Mouse (Mus musculus) fibroblast of lung, adult 2 months (primary cell): ENCODE measurements around the gene Klhl9.
"Not testable (repeated sequence)": the region's sequence is repeated elsewhere in the genome, so short reads cannot be mapped to it uniquely, and the experiment has no call there.

Experiments used
- DNase-seq: peaks from one replicate; pipeline ENCODE4 v3.0.0-alpha.2; 2011; ENCODE audit warnings: low read depth

Gene Klhl9

DNA sequence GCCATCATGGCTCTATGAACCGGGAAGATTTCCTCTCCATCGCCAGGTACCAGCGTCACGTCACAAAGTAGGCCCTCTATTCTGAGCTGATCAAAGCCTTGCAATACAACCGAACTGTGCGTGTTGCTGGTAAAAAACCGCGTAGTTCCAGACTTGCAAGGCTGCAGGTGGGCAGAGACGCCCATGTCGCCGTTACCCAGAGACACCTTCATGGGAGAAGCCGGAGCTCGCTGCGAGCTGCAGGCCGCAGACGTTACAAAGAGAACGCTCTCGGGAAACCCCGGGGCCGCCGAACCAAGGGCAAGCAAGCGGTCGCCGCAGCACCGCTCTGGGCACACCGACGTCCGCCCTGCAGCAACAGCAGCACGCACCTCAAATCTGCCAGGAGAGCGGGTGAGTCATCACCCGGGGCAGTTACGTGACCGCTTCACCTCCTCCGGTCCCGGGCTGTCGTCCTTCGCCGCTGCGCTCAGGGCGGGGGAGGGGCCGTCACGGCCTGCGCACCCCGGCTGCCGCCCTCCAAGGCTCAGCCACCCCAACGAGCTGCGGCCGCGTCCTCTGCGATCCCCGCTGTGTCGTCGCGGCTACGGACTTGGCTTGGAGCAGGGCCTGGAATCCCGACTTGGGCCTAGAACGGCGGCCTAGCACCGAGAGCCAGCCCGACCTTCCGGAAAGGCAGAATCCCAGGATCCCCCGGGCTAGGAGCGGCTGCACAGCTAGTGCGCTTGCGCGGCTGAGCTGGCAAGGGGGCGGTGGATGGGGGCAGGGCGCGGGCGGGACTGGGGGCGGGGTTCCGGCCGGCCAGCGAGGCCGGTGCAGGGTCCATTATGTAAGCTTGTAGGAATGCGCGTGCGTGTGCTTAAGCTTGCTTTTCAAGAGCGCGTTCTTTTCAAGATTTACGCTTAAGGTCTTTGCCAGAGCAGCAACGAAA is at the start of gene Klhl9, which contains the start of gene Gm26566:
Klhl9 (minus strand) TSS at position 675 of the 931 bp plus-strand sequence.
Gm26566 (plus strand) TSS at position 15 of the 931 bp plus-strand sequence.
- peak; percentile 83 for DNase-seq

DNA sequence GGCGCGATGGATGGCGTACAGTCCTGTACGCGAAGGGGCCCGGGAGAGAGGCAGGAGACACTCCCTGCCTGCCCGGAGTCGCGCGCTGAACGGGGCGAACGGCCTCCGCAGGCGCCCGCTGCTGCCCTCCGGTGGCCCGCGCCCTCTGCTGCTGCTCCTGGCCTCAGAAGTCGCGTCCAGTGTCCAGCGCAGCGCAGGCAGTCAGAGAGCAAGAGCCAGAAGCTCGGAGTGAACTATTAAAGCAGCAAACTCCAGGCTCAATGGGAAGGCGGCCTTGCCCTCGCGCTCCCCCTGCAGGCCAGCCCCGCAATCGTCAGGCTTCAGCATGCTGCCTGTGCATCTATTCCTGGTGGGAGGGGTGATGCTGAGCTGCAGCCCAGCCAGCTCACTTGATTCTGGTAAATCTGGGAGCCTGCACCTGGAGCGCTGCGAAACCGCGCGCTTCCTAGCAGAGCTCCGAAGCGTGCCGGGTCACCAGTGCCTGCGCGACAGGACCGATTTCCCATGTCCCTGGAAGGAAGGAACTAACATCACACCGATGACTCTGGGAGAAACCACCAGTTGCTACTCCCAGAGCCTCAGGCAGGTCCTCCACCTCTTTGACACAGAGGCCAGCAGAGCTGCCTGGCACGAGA is 41.2 kb upstream of the Klhl9 start:
- DNase-seq: peak; percentile 65

DNA sequence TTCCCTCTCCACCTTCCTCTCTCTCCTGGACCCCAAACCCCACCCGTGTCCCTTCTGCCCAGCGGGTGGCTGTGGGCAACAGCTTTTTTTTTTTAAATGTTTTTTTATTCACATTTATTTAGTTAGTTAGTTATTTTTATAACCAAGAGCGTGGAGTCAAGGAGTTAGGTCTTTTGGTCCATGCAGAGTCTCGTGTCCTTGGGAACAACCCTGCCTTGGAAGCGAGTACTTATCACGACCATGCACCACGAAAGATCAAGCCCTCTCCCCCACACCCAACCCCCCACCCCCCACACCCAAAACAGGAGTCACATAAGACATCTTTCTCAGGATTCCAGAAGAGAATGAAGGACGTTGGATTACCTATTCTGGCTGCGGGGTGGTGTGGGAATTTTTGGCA is 40.1 kb upstream of the Klhl9 start:
- DNase-seq: not testable (repeated sequence)

DNA sequence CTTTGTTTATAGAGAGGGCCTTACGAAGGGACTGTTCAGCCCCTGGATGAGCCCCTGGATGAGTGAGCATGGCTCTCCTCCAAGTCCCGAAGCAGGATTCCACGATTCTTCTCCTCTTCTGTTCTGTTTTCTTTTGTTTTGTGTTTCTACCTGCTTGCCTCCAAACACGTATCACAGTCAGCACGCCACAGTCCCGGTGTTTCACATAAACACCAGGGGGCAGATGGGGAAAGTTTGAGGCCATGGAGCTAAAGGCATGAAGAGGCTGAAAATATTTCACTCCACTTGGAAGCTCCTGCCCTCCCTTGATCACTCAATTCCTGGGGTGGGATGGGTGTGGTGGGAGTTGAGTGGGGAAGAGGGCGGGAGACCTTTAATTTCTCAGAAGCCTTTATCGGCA is 39.5 kb upstream of the Klhl9 start:
- not testable (repeated sequence) for DNase-seq

DNA sequence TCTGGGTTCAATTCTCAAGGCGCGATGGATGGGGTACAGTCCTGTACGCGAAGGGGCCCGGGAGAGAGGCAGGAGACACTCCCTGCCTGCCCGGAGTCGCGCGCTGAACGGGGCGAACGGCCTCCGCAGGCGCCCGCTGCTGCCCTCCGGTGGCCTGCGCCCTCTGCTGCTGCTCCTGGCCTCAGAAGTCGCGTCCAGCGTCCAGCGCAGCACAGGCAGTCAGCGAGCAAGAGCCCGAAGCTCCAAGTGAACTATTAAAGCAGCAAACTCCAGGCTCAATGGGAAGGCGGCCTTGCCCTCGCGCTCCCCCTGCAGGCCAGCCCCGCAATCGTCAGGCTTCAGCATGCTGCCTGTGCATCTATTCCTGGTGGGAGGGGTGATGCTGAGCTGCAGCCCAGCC is 38.2 kb upstream of the Klhl9 start:
- DNase-seq: peak; percentile 80

DNA sequence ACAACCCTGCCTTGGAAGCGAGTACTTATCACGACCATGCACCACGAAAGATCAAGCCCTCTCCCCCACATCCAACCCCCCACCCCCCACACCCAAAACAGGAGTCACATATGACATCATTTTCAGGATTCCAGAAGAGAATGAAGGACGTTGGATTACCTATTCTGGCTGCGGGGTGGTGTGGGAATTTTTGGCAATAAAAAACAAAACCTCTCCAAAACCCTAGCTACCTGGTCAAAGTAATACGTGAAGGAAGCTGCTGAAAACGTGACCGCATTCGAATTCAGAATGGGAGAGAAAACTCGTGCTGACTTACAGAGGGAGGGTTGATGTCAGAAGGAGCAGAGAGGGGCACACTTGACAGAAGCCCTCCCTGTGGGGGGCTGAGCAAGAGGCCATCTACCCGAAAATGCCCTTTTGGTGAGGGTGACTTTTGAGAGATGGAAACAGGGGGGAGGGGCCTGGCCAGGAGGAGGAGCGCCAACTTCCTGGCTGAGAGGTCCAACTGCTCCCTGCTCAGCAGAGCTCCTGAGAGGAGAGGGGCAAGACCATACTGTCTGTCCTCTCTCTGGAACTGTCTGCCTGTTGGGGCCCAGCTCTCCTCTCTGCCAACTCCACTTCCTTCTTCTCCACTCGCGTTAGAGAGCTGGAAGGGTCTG is 37.5 kb upstream of the Klhl9 start, which contains the start of gene Gm13283:
Gm13283 (plus strand) TSS at position 510 of the 659 bp plus-strand sequence.
- DNase-seq: not testable (repeated sequence)

DNA sequence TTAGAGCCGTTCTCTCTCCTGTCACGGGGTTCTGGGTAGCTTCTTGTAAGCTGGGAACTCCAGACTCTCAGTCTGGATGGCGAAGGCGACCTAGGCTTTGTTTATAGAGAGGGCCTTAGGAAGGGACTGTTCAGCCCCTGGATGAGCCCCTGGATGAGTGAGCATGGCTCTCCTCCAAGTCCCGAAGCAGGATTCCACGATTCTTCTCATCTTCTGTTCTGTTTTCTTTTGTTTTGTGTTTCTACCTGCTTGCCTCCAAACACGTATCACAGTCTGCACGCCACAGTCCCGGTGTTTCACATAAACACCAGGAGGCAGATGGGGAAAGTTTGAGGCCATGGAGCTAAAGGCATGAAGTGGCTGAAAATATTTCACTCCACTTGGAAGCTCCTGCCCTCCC is 36.5 kb upstream of the Klhl9 start:
- not testable (repeated sequence) for DNase-seq

DNA sequence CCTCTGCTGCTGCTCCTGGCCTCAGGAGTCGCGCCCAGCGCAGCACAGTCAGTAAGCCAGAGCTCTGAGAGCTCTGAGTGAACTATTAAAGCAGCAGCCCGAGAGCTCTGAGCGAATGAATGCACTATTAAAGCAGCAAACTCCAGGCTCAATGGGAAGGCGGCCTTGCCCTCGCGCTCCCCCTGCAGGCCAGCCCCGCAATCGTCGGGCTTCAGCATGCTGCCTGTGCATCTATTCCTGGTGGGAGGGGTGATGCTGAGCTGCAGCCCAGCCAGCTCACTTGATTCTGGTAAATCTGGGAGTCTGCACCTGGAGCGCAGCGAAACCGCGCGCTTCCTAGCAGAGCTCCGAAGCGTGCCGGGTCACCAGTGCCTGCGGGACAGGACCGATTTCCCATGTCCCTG is 35.4 kb upstream of the Klhl9 start:
- DNase-seq: peak; percentile 79

DNA sequence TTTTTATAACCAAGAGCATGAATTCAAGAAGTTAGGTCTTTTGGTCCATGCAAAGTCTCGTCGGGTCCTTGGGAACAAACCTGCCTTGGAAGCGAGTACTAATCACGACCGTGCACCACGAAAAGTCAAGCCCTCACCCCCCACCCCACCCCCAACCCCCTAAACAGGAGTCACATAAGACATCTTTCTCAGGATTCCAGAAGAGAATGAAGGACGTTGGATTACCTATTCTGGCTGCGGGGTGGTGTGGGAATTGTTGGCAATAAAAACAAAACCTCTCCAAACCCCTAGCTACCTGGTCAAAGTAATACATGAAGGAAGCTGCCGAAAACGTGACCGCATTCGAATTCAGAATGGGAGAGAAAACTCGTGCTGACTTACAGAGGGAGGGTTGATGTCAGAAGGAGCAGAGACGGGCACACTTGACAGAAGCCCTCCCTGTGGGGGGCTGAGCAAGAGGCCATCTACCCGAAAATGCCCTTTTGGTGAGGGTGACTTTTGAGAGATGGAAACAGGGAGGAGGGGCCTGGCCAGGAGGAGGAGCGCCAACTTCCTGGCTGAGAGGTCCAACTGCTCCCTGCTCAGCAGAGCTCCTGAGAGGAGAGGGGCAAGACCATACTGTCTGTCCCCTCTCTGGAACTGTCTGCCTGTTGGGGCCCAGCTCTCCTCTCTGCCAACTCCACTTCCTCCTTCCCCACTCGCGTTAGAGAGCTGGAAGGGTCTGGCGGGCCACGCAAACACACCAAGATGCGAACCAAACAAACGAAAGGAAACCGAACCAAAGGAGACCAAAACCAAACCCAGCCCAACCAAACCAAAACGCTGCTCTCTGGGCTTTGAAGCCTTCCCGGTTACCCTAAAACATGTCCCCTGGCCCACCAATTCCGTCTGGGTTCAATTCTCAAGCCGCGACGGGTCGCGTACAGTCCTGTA is 34.6 kb upstream of the Klhl9 start:
- peak; percentile 19 for DNase-seq

DNA sequence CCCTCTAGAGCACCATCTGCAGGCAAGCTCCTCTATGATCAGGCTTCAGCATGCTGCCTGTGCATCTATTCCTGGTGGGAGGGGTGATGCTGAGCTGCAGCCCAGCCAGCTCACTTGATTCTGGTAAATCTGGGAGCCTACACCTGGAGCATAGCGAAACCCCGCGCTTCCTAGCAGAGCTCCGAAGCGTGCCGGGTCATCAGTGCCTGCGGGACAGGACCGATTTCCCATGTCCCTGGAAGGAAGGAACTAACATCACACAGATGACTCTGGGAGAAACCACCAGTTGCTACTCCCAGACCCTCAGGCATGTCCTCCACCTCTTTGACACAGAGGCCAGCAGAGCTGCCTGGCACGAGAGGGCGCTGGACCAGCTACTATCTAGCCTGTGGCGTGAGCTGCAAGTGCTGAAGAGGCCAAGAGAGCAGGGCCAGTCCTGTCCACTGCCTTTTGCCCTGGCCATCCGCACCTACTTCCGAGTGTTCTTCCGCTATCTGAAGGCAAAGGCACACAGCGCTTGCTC is 32.6 kb upstream of the Klhl9 start, which contains the start of gene Gm13271:
Gm13271 (plus strand) TSS at position 51 of the 523 bp plus-strand sequence.
- DNase-seq: not testable (repeated sequence)

DNA sequence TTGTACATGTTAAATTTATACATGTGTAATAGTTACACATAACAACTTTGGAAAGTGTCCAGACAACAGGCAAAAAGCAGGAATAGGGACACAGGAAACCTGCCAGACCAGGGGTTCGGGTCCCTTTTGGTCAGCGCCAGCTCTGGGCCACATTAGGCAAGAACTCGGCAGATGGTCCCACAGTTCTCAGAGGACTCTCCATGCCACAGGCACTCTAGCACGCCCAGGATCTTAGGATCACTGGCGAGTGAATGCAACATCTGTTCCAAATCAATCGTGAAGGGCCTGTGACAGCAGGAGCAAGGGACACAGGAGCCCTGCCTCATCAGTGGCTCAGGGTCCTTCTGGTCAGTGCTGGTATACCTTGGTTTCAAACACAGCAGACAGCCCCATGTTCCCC is 27.7 kb upstream of the Klhl9 start:
- no peak for DNase-seq

DNA sequence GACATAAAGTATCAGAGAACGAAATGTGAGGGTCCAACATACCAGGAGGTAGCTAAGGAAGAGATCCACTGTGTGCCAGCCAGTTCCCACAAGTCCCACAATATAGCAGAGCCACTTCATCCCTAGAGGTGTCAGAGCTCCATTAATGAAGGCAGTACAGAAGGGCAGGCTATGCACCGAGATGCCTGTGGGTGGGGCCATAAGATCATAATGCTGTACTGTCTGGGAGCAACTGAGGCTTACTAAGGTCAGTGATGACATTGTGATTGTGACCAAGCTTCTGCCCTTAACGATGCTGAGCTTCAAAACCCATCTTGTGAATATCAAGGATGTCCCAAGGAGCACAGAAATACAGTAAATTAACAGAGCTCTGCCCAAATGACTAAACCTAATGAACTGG is 21.9 kb upstream of the Klhl9 start:
- DNase-seq: no peak

DNA sequence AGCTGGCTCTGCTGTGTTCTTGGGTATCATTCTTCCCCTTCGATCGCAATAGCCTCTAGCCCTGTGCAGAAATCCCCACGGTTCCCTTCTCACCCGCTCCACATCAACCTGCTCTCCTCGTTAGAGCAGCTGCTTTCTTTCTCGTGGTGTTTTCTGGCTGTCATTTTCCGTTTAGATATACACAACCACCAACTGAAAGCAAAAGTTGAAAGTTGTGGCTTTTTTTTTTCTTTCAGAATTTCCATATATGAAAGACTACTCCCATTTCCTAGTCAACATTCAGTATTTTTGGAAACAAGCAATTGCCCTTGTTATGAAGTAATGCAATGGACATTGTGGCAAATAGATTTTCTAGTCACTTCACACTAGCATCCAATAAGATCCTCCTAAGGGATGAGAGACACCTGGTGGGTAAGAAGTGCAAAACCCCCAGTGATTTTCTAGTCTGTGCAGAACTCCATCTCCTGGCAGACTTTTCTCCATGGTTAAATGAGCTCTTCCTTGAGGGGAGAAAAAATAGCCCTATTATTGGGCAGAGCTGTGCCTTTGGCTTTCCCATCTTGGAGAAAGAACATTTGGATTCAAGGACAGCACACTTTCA is 20.6 kb upstream of the Klhl9 start:
- DNase-seq: no peak

DNA sequence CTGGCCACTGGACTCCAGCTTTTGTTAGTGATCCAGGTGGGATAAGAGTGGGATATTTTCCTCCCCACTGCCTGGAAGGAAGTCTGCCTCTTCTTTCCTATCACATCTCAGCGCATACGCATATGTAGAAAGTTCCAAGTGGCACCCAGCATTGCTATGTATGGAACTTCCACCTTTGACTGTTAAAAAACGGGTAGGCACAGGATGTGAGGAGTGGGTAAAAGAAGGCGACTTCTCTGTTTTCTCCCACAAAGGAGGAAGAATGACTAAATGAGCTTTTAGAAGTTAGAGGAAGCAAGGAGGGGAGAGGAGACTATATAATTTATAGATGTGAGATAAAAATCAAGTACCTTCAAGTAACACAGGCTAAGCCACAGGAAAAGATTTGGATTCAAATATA is 19.2 kb upstream of the Klhl9 start:
- no peak for DNase-seq

DNA sequence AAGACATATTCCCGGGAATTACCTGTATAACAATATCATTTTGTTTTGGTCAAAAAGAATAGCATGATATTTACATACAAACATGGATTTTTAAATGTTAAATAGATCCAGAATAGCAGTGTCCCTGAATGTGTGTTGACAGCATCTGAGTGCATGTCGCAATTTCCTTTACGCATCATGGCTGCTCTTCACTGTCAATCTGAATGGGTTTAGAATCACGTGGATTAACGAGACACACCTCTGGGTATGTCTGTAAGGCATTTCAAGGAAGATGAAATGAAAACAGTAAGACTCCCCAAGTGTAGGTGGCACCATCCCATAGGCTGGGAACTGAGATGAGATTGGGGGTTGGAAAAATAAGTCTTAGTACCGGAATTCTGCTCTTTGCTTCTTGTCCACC is 16.8 kb upstream of the Klhl9 start:
- DNase-seq: no peak

DNA sequence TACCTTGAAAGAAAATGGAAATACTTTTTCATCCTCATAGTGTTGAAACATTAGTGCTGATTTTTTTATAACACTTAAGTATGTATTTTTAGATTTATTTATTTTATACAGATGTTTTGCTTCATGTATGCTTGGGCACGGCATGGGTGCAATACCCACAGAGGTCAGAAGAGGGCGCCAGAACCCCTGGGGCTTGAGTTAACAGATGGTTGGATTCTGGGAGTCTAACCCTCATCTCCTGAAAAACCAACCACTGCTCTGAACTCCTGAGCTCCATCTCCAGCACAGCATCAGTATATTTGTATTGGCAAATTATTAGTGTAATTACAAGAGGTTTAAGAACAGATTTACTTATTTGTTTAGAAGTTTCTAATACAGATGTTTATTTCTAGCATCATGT is 16.2 kb upstream of the Klhl9 start:
- DNase-seq: peak; percentile 58

DNA sequence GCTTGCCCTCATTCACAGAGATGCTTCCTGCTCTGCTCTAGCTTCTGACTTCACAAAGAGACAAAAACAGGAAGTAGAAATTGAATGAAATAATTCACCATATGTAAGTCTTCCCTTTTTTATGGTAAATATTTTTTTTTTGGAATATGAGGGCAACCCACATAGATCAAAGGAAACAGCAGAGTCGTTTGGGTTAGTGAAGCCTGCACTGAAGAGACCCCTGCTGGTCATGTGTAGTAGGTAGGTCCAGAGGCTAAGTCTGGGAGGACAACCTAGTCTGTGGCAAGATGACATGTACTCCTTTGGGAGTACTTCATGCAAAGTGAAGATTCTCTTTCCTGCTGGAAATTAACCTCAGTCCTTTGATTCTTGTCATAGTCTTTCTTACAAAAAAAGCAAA is 5.1 kb upstream of the Klhl9 start:
- DNase-seq: no peak

DNA sequence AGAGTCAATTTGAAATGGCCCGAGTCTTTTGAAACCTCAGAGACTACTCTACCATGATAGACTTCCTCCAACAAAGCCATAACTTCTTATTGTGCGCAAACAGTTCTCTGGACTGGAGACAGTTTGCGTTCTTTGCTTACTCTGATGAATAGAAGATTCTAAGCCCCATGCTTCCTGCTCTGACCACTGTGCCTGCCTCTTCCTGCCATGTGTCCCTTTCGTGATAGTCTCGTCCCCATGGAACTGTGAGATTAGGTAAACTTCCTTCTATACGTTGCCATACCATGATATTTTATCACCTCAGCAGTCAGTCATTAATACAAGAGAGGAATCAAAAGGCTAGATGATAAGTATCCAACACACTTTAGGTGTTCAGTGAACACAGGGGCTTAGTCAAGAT is 4.5 kb upstream of the Klhl9 start:
- DNase-seq: no peak

DNA sequence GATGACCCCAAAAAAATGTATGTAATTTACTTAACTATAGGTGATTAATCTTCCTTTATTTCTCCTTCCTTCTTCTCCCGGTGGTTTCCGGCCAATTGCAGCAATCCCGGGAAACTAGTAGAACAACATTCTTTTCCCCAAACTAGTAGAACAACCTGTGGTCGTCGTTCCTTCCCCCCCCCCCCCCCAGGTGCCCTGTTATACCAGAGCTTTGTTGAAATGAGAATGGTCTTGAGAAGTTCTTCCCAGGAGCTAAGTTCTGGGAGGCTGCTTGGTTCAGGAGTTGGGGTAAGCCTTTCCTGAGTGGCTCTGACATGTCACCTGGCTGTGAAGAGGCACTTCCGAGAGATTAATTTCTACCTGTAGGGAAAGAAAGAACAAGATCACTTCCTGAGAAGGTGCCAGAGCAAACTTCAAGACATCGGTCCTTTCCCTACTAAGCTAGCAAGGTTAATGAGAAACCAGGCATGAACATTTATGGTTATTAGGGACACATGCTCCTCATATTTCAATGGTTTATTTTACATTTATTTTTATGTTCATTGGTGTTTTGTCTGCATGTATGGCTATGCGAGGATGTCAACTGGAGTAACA is 1.3 kb upstream of the Klhl9 start:
- DNase-seq: no peak

DNA sequence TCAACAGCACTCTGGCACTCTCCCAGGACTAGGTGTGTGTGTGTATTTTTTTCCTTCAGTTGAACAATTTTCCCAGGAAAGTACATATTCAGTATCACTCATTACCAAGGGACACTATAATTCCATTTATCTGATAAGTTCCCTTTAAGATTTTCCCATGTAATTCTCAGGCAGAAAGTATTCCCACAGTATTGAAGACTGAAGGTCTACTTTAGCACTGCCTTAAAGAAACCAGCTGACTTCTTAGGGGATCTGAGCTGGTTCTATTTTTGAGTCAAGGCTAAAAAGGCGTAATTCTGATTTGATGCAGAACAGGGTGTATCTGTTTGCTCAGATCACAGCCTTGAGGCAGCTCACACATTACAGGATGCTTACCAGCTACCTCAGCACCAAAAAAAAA is 3.5 kb downstream of the Klhl9 start:
- DNase-seq: no peak
